Mouse (Mus musculus): Measurements from ENCODE around the gene Gngt2.

Gngt2 gene

DNA sequence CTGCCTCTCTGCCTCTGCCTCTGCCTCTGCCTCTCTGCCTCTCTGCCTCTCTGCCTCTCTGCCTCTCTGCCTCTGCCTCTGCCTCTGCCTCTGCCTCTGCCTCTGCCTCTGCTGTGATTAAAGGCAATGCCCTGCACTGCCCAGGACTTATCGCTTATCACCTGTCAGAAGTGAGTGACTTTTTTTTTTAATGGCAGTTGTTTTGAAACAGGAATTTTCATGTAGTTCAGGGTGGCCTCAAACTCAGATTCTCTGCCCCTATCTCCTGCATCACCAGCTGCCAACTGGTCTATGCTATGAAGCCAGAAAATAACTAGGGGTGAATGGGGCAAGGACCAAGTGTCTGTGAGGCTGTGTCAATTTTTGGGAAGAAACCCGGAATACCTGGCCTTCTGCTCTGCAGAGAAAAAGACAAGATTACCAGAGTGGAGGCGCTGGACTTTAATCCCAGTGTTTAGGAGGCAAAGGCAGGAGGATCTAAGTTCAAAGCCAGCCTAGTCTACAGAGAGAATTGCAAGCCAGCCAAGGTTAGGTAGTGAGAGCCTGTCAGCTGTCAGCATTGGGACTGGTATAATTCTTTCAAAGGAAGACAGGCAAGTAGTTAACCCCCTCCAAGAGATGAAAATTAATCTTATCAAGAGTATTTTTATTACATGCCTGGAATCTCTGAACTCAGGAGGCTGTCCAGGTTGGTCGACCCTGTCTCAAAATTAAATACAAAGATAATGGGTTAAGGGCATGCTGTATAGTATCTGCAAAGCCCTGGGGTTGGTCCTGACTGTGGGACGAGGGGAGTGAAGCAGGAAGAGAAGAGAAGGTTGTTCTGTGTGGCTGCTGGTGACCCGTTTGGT lies 10.5 kb upstream of the Gngt2 start:
- no peak for DNase-seq (ENCODE audit: low read depth, low spot score)

DNA sequence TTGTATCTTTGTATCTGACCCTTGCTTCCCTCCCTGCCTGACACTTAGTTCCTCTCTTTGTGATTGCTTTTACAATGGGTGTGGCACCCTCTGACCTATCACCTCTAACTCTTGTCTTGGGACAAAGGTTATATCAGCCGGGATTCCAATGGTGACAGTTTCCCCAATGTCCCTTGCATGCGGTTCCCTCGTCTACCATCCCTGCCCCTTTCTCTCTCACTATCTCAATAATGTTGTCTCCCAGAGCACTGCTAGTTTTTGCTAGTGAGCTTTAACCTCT lies 9.9 kb upstream of the Gngt2 start:
- no peak for DNase-seq (ENCODE audit: low read depth, low spot score)

DNA sequence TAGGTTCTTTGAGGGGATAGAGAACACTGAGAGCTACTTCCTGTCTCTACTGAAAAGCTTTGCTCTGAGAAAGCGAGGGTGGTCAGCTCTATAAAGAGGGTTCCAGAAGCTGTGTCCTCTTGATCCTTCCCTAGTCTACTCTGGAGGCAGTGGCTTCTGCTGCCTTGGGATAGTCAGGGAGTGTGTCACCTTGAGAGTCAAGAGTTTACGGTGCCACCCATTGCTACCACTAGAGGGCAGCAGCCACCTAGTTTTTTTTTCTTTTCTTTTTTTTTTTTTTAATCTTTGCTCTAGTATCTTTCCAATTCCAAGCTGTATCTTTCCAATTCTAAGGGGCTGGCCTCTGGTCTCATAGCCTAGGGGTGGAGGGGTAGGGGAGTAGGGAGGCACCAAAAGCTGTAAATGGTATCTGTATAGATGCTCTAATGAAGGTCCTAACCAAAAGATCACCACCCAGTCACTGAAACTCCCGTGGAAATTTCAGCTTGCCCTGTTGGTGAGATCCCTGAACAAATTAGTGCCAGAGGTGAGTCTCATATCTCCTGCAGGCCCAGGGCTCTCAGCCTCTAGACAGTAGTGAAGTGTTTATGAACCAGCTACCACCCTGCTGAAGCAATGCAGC lies 9.4 kb upstream of the Gngt2 start:
- no peak for DNase-seq (ENCODE audit: low read depth, low spot score)

DNA sequence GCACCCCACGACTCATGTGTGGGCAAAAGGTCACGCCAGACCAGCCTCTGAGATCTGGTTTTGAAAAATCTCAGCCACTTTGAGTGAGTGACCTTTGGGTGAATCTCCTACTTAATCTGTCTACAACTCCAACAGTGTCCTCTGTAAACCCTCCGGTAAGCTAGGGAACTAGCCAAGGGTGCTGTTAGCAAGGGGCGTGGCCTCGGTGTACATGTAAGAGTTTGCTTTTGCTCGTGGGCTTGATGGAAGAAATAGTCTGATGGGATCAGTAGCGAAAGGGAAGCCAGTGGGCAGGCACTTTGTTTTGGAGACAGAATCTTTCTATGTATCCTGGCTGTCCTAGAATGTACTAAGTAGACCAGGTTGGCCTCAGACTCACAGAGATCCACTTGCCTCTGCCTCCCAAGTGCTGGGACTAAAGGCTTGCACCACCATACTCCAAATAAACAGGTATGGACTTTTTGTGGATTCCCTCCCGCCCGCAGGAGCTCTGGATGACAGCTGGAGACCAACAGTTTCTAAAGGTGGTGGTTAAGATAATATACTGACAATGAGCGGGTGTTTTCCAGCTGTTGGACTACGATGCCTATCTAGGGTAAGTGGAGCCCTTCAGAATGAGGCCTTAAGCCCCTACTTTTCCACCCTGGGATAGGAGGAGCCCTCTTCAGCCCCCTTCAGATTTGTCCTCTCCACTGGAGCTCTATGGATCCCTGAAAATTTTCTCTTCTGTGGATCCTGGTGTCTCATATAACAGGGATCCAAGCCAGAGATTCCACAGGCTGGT lies 8.6 kb upstream of the Gngt2 start:
- DNase-seq (ENCODE audit: low read depth, low spot score), result no peak

DNA sequence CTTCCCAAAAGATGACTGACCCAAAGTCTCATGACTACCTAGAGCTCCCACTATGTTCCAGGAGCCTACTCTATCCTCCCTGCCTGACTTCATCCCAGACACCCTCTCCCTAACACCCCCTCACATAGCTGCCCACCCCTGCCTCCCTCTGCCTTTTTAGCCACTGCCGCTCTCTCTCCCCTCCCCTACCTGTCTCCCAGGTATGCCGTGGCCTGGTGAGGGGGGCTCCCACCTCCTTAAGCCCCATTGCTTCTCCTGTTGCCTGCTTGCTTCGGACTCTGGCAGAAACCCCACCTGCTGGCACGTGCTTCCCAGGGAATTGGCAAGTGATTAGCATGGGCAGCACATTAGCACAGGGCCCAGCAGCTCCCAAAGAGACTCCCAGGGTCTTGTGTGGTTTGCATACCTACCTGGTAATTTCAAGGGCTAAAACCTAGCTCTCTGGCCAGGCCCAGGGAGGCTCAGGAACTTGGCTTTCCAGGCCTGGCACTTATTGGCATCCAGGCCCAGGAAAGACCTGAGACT lies 7.4 kb upstream of the Gngt2 start:
- DNase-seq (ENCODE audit: low read depth, low spot score), result no peak

DNA sequence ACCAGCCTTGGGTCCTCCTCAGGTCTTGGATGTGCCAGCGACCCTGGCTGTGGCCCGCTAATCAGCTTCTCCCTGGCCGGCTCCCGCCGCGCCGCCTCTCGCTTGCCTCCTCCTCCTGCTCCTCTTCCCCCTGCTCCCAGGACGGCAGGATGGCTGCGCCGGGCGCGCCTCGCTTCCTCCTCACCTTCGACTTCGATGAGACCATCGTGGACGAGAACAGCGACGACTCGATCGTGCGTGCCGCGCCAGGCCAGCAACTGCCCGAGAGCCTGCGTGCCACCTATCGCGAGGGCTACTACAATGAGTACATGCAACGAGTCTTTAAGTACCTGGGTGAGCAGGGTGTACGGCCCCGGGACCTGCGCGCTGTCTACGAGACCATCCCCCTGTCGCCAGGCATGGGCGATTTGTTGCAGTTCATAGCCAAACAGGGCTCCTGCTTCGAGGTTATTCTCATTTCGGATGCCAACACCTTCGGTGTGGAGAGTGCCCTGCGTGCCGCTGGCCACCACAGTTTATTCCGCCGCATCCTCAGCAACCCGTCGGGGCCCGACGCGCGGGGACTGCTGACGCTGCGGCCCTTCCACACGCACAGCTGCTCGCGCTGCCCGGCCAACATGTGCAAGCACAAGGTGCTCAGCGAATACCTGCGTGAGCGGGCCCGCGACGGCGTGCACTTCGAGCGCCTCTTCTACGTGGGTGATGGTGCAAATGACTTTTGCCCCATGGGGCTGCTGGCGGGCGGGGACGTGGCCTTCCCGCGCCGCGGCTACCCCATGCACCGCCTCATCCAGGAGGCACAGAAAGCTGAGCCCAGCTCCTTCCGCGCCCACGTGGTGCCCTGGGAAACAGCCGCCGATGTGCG lies 6.4 kb upstream of the Gngt2 start:
- no peak for DNase-seq (ENCODE audit: low read depth, low spot score)

DNA sequence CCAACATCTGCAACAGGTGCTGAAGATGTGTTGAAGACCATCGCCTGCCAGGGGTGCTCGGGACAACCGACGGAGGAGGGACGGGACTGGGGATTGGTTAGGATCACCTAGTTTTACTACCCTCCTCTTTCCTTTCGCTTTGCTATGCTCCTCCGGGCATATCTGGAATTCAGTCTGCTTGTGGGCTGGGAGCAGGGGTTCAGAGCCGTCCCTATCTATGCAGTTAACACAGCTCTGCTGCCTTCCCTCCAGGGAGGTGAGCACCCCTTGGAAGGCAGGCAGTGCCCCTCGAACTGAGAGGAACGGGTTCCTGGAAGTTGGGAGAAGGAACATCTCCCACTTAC lies 5.8 kb upstream of the Gngt2 start:
- DNase-seq (ENCODE audit: low read depth, low spot score), result no peak

DNA sequence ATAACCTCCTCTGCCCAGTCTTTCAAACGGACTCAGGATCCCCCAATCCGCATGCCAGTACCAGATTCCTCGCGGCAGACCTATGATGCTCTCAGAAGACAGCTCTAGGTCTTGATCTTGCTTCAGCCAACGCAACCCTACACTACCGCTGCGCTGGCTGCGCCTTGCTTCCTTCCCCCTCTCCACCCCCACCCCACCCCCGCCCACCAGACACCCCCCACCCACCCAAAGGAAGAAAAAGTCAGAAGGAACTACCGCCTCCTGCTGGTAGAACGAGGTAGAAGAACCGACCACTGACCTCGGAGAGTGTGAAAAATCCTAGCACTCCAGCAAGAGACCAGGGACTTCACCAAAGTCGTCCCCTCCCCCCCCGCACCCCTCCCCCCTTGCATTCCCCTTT lies 5.4 kb upstream of the Gngt2 start:
- no peak for DNase-seq (ENCODE audit: low read depth, low spot score)

DNA sequence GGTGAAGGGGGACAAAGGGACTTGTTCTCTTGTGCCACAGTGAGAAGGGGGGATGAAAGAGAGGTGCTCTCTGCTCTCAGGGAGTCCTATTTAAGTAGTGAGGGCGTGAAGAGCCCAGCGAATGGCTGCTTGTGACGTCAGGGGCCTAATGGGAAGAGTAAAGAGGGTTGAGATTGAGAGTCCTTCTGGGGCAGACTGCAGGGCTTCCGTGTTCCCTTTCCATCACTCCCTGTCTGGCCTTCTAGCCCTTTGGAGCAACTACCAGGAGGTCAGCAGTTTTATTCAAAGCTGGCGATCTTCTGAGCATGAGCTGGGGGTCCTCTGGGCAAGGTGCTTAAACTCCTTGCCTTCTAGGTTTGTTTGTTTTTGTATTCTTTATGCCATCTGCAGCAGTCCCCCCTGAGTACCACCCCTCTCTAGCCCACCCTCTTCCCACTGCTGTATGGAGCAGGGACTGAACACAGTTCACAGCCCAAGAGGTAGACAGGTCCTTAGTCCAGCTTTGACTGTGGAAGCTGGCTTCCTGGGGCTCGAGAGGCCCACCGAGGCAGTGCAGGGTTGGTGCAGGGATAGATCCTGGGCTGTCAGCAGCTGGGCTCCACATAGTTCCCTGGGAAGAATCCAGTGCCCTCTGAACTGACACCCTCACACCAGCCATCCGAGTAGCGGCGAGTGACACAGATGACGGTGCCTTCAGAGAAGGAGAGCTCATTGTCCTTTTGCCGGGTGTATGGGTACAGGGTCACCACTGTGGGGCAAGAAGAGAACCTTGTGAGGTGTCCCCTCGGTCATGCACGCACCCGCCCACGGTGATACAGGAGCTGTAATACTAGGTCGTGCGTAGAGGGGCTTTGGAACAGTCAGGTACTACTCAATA lies 4.6 kb upstream of the Gngt2 start:
- DNase-seq (ENCODE audit: low read depth, low spot score), result no peak

DNA sequence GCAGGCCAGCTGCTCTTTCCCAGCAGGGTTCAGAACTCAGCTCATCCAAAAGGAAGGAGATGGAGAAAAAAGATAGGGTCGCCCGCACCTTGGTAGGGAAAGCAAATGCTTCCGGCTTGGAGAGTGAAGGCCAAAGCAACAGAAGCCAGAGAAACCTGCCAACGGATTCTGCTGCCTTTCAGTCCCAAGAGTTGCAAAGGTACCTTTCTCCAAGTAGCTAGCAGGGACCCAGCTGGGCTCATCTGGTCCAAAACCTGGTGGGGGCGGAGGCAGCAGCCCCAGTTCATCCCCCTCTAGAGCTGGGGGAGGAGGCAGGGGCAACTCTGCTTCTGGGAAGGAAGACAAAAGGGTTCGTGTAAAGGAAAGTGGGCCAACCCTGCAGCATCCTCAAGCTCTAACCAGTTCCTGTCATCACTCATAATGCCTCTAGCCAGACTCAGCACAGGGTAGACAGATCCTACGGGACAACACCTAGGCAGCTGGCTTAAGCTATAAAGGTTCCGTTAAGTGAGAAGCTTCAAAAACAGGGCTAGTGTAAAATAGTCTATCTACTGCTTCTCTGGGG lies 3.9 kb upstream of the Gngt2 start:
- no peak for DNase-seq (ENCODE audit: low read depth, low spot score)

DNA sequence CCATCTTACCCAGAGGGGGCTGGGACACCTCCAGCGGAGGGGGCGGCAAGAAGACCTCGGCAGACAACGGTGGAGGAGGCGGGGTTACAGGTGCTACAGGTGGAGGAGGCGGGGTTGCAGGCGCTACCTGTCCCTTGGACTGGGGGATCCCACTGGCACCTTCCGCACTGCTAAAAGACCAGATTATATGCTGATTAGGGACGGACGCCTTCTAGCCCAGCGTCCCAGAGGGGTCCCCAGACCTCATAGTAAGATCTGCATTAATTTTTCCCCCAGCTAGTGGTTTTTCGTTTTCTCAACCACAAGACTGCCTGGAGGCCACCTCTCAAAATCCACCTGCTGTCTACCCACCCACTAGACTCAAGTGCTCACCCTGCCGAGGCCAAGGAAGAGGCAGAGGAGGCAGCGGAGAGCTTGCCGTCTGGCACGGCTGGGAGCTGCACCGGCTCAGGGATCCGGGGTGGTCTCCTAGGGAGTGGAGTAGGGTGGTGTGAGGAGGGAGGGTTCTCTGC lies 3.3 kb upstream of the Gngt2 start:
- no peak for DNase-seq (ENCODE audit: low read depth, low spot score)

DNA sequence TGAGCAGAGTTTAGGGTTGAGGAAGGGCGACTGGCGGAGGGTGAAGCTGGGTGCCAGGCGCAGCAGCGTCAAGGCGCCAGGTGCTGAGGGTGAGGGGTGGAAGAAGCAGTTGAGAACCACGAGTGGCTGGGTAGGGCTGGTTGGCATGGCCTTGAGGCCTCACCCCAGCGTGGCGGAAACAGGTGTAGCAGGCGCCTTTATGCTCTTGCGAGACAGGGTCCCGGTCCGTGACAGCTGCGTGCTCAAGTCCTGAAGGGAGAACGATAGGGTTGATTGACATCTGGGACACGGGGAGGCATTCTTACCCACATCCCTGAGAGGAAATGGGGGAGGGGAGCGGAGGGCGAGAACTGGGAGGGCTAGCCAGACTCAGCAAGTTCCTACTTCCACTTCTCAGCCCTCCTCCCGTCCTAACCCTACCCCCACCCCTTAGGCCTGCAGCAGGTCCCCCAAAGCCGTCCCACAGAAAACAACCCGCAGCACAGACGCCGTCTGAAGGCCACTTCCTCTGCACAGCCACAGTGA lies 2.8 kb upstream of the Gngt2 start:
- no peak for DNase-seq (ENCODE audit: low read depth, low spot score)

DNA sequence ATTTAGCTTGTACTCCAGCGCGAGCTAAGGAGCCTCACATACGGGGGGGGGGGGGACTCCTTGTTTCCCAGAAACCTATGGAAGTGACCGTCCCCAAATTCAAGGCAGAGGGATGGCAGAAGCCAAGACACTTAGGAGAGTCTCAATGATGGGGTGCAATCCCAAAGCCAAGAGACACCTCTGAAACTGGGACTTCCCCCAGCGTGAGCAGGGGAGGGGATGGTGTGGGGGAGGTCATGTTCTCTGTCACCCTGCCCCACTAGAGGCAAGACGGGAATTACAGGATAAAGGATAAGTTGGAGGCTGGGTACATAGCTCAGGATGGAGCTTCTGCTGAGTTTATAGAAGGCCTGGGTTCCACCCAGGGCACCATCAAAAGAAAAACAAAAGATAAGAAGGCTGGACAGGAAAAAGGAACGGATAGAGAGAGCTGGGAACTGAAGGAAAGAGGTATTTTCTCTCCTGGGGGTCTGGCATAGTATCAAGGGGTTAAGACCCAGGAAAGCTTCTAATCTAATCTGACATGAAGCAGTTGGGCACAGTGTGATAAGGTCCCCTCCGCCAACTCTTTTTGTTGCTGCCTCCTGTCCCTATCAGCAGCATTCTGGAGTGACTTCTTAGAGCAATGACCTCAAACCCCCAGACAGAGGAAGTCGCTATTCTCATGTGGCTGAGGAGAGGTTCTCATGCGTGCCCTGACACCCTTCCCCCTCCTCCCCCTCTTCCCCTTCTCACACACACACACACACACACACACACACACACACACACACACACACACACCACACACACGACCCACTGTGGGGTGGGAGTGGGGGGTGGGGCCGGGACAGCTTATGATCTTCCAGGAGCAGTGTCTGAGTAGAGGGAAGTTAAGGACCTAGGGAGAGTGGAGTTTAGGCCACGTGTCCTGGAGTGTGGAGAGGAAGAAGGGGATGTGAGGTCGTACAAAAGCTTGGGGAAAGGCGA lies 2.0 kb upstream of the Gngt2 start:
- no peak for DNase-seq (ENCODE audit: low read depth, low spot score)

DNA sequence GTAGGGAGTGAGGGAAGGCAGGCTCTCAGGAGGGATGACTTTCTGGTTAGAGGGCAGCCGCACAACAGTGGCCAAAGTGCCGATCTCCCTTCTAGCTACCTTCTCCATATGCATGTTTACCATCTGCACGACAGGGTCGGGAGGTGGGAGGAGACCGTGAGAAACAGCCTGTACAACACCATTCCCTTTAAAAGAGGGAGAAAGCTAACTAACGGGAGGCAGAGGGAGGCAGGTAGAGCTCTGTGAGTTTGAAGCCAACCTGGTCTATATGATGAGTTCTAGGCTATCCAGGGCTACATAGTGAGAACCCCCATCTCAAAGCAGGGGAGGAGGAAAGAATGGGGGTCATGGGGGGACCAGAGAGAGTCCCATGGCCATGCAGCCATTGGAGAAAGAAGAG lies 1.2 kb upstream of the Gngt2 start:
- no peak for DNase-seq (ENCODE audit: low read depth, low spot score)

DNA sequence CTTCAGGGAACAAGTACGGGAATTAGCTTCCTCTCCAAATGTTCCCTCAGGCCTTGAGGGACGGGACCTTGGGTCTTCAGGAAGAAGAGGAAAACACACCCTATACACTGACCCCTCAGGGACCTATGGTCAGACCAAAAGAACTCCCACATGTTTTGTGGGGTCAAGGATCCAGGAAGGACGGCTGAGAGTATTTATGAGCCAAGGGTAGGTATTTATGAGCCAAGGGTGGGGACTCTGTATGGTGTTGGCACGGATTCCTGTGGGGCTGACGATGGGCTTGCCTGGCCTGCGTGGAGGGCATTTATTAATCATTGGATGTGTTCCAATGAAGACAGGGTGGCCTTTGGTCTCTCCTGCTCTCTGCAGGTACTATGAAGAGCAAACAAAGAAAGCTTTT lies 583 bp upstream of the Gngt2 start:
- no peak for DNase-seq (ENCODE audit: low read depth, low spot score)

DNA sequence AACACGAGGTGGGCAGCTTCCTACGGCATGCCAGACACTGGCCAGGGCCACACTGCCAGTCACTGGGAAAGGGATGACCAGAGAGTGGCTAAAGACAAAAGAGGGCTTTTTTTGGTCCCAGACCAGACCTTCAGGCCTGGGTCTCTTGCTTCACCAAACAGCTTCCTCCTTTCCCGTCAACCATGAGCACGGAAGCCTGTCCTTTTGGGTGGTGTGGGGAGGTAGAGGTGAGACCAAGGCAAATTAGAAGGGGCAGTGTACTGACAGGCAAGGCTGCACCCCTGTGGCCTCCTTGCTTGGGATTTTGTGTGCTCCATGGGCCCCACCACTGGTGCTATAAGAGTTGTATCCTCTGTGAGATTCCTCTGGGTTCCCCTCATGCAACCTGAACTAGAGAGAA lies 1.6 kb downstream of the Gngt2 start:
- no peak for DNase-seq (ENCODE audit: low read depth, low spot score)

DNA sequence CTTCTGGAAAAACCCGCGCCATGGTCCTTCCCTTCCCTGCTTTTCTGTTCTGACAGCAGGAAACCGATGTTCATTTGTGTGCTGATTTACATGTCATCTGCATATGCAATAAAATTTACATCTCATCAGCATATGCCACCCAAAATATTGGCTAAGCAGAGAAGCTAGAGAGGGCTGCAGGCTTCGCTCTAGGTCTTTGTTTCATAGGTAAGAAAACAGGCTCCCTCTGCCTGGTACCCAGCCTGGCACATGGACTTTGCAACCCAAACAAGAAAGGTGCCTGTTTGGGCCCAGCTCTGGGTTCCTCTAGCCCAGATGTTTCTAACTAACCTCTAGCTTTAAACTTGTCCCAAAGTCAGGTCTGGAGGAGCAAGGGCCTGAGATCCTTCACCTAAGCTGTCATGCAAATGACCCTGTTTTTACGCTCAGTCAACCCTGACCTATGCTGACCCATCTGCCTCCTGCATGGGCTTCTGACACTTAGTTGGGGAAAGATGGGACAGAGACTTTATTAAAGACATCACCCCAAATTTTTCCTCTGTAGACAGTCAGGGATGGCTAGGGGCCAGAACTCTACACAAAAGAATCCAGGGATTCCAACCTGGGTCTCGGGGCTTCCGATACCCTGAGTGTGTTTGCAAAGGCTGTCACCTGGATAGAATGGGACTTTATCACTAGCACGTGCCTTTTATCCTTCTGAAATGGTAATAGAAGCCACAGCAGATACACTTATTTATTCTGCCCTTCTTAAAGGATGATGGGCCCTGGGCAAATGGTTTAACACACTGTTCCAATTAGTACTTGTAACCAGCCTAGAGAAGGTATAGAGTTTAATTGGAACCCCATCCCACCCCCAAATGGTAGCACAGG lies 2.2 kb downstream of the Gngt2 start:
- DNase-seq (ENCODE audit: low read depth, low spot score), result no peak

Data from embryo, embryonic 11.5 days (tissue).